Mouse (Mus musculus): ENCODE data around the gene Ipmk. TPM values are rescaled to one million over a fixed set of nuclear protein-coding genes. Genes with fewer than 3 reads are reported as not detected.

The Ipmk gene
- polyA plus RNA-seq, 1 experiment from 2014 or later = 11.9 TPM

DNA sequence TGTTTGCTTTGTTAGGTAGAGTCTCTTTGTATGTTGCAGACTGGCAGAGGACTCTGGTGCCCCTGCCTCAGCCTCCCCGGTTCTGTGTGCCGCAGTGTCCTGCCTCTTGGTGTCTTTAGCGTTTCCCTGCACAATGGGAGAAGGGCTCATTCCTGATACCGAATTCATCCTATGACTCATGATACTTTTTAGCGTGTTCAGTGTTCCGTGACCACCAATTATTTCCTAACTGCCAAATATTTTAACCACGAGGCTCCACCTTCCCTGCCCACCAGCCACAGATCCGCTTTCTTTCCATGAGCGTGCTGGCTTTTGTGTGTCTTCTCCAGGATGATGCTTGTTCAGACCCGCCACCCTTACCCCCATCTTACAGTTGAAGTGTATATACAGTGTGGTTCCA lies 16.3 kb downstream of the Ipmk start:
- no peaks in the 10 kb centered on the region for H3K27me3 ChIP-seq (replicated peaks; ENCODE audit: control insufficient read depth, insufficient read depth, low read length)
- ATAC-seq (ENCODE audit: low read depth) (no peak), DNase-seq (ENCODE audit: low spot score) (no peak)
- no peak overlapping the region for H3K27ac ChIP-seq (replicated peaks; ENCODE audit: low read depth, low read length)
- no peak overlapping the region for H3K4me3 ChIP-seq (ENCODE audit: low read depth, low read length)
- H3K9ac ChIP-seq (ENCODE audit: low read depth, low read length) = no peak overlapping the region
- no peaks in the 10 kb centered on the region for H3K9me3 ChIP-seq (ENCODE audit: control insufficient read depth, low read length)
- peaks cover 4% of the 10 kb centered on the region; the same call in 1 of the 2 replicates for H3K4me1 ChIP-seq (ENCODE audit: control insufficient read depth, insufficient read depth, low read length)
- peaks cover 14% of the 10 kb centered on the region for H3K36me3 ChIP-seq (ENCODE audit: control insufficient read depth, insufficient read depth, low read length)
- WGBS = 90% methylated on average over 10 of the region's 10 CpGs
- H3K4me2 ChIP-seq (ENCODE audit: low read depth, low read length) = no peak overlapping the region

DNA sequence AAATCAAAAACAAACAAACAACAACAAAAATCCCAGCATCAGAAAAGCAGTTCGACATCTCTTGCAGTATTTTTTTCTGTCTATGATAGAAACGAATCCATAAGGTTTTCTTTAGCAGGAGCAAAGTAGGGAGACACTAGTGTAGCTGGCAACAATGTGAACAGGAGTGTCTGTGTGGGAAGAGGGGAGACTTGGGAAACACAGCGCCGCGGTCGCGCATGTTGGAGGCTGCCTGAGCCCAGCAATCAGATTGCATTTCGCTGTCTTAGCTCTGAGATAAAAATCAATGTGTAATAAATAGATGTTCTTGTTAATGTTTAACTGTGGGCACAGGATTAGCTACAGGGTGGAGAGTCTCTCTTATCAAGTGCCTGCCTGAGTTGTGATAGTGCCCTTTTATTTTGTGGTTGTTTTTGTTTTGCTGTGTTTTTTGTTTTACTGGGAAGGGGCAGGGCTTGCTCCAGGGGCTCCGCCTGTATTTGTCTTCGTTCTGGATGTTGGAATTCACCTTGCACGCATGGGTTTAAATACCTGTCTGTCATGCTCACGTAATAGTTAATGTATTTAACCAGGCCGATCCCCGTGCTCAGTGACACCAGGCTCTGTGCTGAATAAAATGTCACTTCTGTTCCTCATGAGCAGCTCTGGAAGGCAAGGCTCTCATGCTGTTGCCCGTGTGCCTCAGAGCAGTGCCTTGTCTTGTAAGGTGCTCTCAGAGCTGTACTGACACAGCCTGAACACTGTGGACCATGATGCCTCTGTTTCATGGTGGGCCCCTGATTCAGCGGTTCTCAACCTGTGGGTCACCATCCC lies 20.8 kb downstream of the Ipmk start:
- DNase-seq (ENCODE audit: low spot score) (no peak), ATAC-seq (ENCODE audit: low read depth) (no peak)
- Histone ChIP-seq H3K9ac (ENCODE audit: low read depth, low read length) (no peak overlapping the region), H3K4me1 (ENCODE audit: control insufficient read depth, insufficient read depth, low read length) (no peaks in the 10 kb centered on the region), H3K9me3 (ENCODE audit: control insufficient read depth, low read length) (no peaks in the 10 kb centered on the region), H3K27ac (replicated peaks; ENCODE audit: low read depth, low read length) (no peak overlapping the region), H3K4me2 (ENCODE audit: low read depth, low read length) (no peak overlapping the region), H3K36me3 (ENCODE audit: control insufficient read depth, insufficient read depth, low read length) (peaks cover 26% of the 10 kb centered on the region), H3K4me3 (ENCODE audit: low read depth, low read length) (no peak overlapping the region), H3K27me3 (replicated peaks; ENCODE audit: control insufficient read depth, insufficient read depth, low read length) (no peaks in the 10 kb centered on the region)
- 85% methylated on average over 16 of the region's 16 CpGs for whole genome bisulfite sequencing

- H3K9me3 ChIP-seq (ENCODE audit: control insufficient read depth, low read length) = no peaks in the 10 kb centered on the region
- H3K27me3 ChIP-seq (replicated peaks; ENCODE audit: control insufficient read depth, insufficient read depth, low read length) = no peaks in the 10 kb centered on the region
- H3K4me2 ChIP-seq (ENCODE audit: low read depth, low read length) = no peak overlapping the region
- H3K27ac ChIP-seq (replicated peaks; ENCODE audit: low read depth, low read length) = no peak overlapping the region
- H3K4me3 ChIP-seq (ENCODE audit: low read depth, low read length) = no peak overlapping the region
- no peaks in the 10 kb centered on the region for H3K4me1 ChIP-seq (ENCODE audit: control insufficient read depth, insufficient read depth, low read length)
- H3K9ac ChIP-seq (ENCODE audit: low read depth, low read length) = no peak overlapping the region
- 78% methylated on average over 3 of the region's 3 CpGs for WGBS
- no peak for DNase-seq (ENCODE audit: low spot score)
- H3K36me3 ChIP-seq (ENCODE audit: control insufficient read depth, insufficient read depth, low read length) = peaks cover 26% of the 10 kb centered on the region
- ATAC-seq (ENCODE audit: low read depth) = no peak
Observed at GRCm38 (mm10) chr10:71369466-71369865, 21.9 kb downstream of the Ipmk start.

DNA sequence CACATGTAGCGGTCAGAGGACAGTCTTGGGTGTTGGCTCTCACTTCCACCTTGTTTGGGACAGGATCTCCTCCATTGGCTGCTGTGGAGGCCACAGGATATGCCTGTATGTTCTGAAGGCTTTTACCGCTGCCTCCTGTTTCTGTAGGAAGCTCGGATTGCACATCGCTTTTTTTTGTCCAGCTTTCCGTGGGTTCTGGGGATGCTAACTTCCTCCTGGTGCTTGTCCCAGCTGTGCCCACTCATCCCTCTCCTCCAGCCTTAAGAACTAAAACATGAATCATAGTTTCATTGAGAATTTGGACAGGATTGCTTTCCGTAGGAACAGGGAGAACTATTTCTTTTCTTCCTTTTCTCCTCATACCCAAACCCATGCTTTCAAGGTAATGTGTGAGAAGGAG lies 24.3 kb downstream of the Ipmk start:
- DNase-seq (ENCODE audit: low spot score) = no peak
- whole genome bisulfite sequencing = 75% methylated on average over 6 of the region's 6 CpGs

DNA sequence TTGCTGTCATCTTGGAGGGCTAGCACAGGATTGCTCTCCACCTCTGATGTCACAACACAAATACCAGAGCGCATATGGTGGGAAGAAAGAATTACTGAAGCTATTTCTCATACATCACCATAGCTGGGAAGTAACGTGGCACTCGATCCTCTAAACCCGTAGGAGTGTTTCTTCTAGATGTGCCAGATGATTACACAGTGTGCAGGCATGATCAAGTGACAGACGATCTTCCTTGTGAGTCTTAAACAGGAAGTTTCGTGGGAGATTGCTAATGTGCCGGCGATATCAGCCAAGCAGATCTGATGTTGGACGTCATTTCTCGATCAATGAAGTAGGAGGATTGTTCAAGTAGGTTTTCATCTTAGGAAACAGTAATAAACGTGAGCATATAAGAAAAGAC lies 26.1 kb downstream of the Ipmk start:
- no peak for DNase-seq (ENCODE audit: low spot score)
- Histone ChIP-seq H3K27me3 (replicated peaks; ENCODE audit: control insufficient read depth, insufficient read depth, low read length) (no peaks in the 10 kb centered on the region), H3K36me3 (ENCODE audit: control insufficient read depth, insufficient read depth, low read length) (peaks cover 24% of the 10 kb centered on the region; the same call in 1 of the 2 replicates), H3K4me2 (ENCODE audit: low read depth, low read length) (no peak overlapping the region), H3K4me3 (ENCODE audit: low read depth, low read length) (no peak overlapping the region), H3K9ac (ENCODE audit: low read depth, low read length) (no peak overlapping the region), H3K27ac (replicated peaks; ENCODE audit: low read depth, low read length) (no peak overlapping the region), H3K4me1 (ENCODE audit: control insufficient read depth, insufficient read depth, low read length) (no peaks in the 10 kb centered on the region), H3K9me3 (ENCODE audit: control insufficient read depth, low read length) (no peaks in the 10 kb centered on the region)
- 89% methylated on average over 11 of the region's 11 CpGs for WGBS
- ATAC-seq (ENCODE audit: low read depth) = no peak

More for the DNA sequence above, 24.3 kb downstream of the Ipmk start:
- Histone ChIP-seq H3K36me3 (ENCODE audit: control insufficient read depth, insufficient read depth, low read length) (peaks cover 25% of the 10 kb centered on the region), H3K4me1 (ENCODE audit: control insufficient read depth, insufficient read depth, low read length) (no peaks in the 10 kb centered on the region), H3K9ac (ENCODE audit: low read depth, low read length) (no peak overlapping the region), H3K27ac (replicated peaks; ENCODE audit: low read depth, low read length) (no peak overlapping the region), H3K27me3 (replicated peaks; ENCODE audit: control insufficient read depth, insufficient read depth, low read length) (no peaks in the 10 kb centered on the region), H3K4me3 (ENCODE audit: low read depth, low read length) (no peak overlapping the region), H3K9me3 (ENCODE audit: control insufficient read depth, low read length) (no peaks in the 10 kb centered on the region), H3K4me2 (ENCODE audit: low read depth, low read length) (no peak overlapping the region)
- no peak for ATAC-seq (ENCODE audit: low read depth)

DNA sequence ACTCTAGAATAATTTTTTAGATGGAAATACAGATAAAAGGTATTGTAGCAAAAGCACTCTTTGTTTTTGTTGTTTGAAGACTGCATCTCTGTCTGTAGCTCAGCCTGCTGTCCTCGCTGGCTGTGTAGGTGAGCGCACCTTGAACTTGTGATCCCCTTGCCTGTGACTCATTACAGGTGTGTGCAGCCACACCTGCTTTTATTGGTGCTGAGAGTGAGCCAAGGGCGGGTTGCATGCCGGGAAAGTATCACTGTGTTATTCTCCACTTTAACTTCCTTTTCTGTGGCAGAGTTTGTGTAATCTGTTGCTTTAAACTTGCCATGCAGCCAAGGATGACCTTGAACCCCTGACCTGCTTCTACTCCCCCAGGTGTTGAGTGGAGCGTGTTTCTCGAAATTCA lies 28.5 kb downstream of the Ipmk start:
- Histone ChIP-seq H3K4me1 (ENCODE audit: control insufficient read depth, insufficient read depth, low read length) (no peaks in the 10 kb centered on the region), H3K4me2 (ENCODE audit: low read depth, low read length) (no peak overlapping the region), H3K36me3 (ENCODE audit: control insufficient read depth, insufficient read depth, low read length) (peaks cover 28% of the 10 kb centered on the region; the same call in 1 of the 2 replicates), H3K9me3 (ENCODE audit: control insufficient read depth, low read length) (no peaks in the 10 kb centered on the region), H3K27ac (replicated peaks; ENCODE audit: low read depth, low read length) (no peak overlapping the region), H3K27me3 (replicated peaks; ENCODE audit: control insufficient read depth, insufficient read depth, low read length) (no peaks in the 10 kb centered on the region), H3K9ac (ENCODE audit: low read depth, low read length) (no peak overlapping the region), H3K4me3 (ENCODE audit: low read depth, low read length) (no peak overlapping the region)
- 86% methylated on average over 6 of the region's 6 CpGs for WGBS
- ATAC-seq (ENCODE audit: low read depth) (no peak), DNase-seq (ENCODE audit: low spot score) (no peak)

DNA sequence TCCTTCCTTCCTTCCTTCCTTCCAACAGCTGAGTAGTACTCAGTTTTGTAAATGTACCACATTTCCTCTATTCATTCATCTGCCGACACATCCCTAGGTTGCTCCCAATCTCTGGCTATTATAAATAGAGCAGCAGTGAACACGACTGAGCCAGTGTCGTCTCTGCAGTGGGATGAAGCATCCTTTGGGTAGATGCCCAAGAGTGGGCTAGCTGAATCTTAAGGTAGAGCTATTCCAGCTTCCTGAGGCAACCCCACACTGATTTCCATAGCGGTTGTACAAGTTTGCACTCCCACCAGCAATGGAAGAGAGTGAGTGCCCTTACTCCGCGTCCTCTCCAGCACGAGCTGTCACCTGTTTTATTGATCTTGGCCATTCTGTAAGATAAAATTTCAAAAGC lies 32.8 kb downstream of the Ipmk start:
- DNase-seq (ENCODE audit: low spot score) (no peak), ATAC-seq (ENCODE audit: low read depth) (no peak)
- no peak overlapping the region for H3K4me2 ChIP-seq (ENCODE audit: low read depth, low read length)
- H3K27me3 ChIP-seq (replicated peaks; ENCODE audit: control insufficient read depth, insufficient read depth, low read length) = no peaks in the 10 kb centered on the region
- peaks cover 27% of the 10 kb centered on the region; the same call in 1 of the 2 replicates for H3K36me3 ChIP-seq (ENCODE audit: control insufficient read depth, insufficient read depth, low read length)
- no peak overlapping the region for H3K27ac ChIP-seq (replicated peaks; ENCODE audit: low read depth, low read length)
- H3K9me3 ChIP-seq (ENCODE audit: control insufficient read depth, low read length) = no peaks in the 10 kb centered on the region
- no peak overlapping the region for H3K9ac ChIP-seq (ENCODE audit: low read depth, low read length)
- no peak overlapping the region for H3K4me3 ChIP-seq (ENCODE audit: low read depth, low read length)
- no peaks in the 10 kb centered on the region for H3K4me1 ChIP-seq (ENCODE audit: control insufficient read depth, insufficient read depth, low read length)
- 93% methylated on average over 7 of the region's 7 CpGs for WGBS

DNA sequence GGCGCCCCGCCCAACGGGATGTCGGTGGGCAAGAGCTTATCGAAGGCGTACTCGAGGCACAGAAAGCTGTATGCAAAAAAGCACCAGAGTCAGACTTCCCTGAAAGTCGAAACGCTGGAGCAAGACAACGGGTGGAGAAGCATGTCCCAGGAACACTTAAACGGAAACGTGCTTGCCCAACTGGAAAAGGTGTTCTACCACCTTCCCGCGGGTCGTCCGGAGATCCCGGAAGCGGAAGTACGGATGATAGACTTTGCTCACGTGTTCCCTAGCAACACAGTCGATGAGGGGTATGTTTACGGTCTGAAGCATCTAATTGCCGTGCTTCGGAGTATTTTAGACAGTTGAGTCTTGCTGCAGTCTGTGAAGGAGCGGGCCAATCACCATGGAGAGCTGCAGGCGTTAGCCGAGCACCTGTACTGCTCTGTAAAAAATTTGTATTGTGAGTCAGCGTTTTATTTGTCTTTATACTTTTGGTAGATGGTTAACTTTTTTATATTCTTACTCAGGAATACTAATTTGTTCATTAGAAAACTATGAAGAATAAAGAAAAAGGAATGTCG lies 34.0 kb downstream of the Ipmk start:
- WGBS = 91% methylated on average over 29 of the region's 29 CpGs

GRCm38 (mm10) chr10:71382109-71382508 lies 34.5 kb downstream of the Ipmk start:
- H3K4me3 ChIP-seq (ENCODE audit: low read depth, low read length) = no peak overlapping the region
- H3K9me3 ChIP-seq (ENCODE audit: control insufficient read depth, low read length) = no peaks in the 10 kb centered on the region
- no peak for DNase-seq (ENCODE audit: low spot score)
- H3K27me3 ChIP-seq (replicated peaks; ENCODE audit: control insufficient read depth, insufficient read depth, low read length) = no peaks in the 10 kb centered on the region
- H3K4me1 ChIP-seq (ENCODE audit: control insufficient read depth, insufficient read depth, low read length) = no peaks in the 10 kb centered on the region
- WGBS = 71% methylated on average over 7 of the region's 7 CpGs
- H3K4me2 ChIP-seq (ENCODE audit: low read depth, low read length) = no peak overlapping the region
- ATAC-seq (ENCODE audit: low read depth) = no peak
- no peak overlapping the region for H3K9ac ChIP-seq (ENCODE audit: low read depth, low read length)
- H3K27ac ChIP-seq (replicated peaks; ENCODE audit: low read depth, low read length) = no peak overlapping the region
- peaks cover 18% of the 10 kb centered on the region; the same call in 1 of the 2 replicates for H3K36me3 ChIP-seq (ENCODE audit: control insufficient read depth, insufficient read depth, low read length)

More for the DNA sequence above, 34.0 kb downstream of the Ipmk start:
- peaks cover 23% of the 10 kb centered on the region; the same call in 1 of the 2 replicates for H3K36me3 ChIP-seq (ENCODE audit: control insufficient read depth, insufficient read depth, low read length)
- DNase-seq (ENCODE audit: low spot score) = no peak
- H3K9me3 ChIP-seq (ENCODE audit: control insufficient read depth, low read length) = no peaks in the 10 kb centered on the region
- H3K27me3 ChIP-seq (replicated peaks; ENCODE audit: control insufficient read depth, insufficient read depth, low read length) = no peaks in the 10 kb centered on the region
- ATAC-seq (ENCODE audit: low read depth) = no peak
- H3K4me3 ChIP-seq (ENCODE audit: low read depth, low read length) = no peak overlapping the region
- no peaks in the 10 kb centered on the region for H3K4me1 ChIP-seq (ENCODE audit: control insufficient read depth, insufficient read depth, low read length)
- no peak overlapping the region for H3K27ac ChIP-seq (replicated peaks; ENCODE audit: low read depth, low read length)
- H3K9ac ChIP-seq (ENCODE audit: low read depth, low read length) = no peak overlapping the region
- H3K4me2 ChIP-seq (ENCODE audit: low read depth, low read length) = no peak overlapping the region
